ENCODE assay signal across 14 mouse cellular contexts in the genomic region with DNA sequence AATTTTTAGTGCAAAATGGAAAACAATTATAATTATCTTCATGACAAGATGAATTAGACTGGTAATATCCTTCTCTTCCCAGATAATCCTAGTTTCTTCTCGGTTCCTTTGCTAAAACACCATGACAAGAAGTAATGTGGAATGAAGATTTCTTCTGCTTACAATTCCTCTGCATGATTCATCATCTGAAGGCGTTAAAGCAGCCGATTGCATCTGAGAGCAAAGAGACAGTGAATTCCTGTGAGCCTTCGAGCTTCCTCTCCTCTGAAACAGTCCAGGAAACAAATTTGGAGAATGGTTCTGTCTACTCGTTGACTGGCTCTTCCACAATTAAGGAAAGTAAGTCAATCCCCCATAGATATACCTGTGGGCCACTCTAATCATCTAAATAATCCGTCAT.
"Had no signal": no experiment of that assay in that cellular context is flagged by ENCODE, and none has a peak within 500 bp of the region (broad histone marks: within the 10 kb centered on the region; RNA-seq: fewer than 3 reads in every experiment).

No protein-coding gene starts in this region.

- H3K36me3 ChIP-seq: midbrain, embryonic 10.5 days; midbrain, embryonic 12.5 days; neural tube, embryonic 12.5 days; stomach, embryonic 15.5 days had no signal

- H3K4me3 ChIP-seq: midbrain, embryonic 10.5 days; midbrain, embryonic 12.5 days; neural tube, embryonic 12.5 days; stomach, embryonic 15.5 days had no signal

- H3K4me2 ChIP-seq: lung, embryonic 14.5 days; midbrain, embryonic 12.5 days; neural tube, embryonic 12.5 days; stomach, embryonic 15.5 days had no signal

- H3K9ac ChIP-seq: lung, embryonic 14.5 days; midbrain, embryonic 12.5 days; neural tube, embryonic 12.5 days; stomach, embryonic 15.5 days had no signal

- H3K27me3 ChIP-seq: midbrain, embryonic 12.5 days; neural tube, embryonic 12.5 days; stomach, embryonic 15.5 days had no signal

- H3K27ac ChIP-seq: midbrain, embryonic 10.5 days; midbrain, embryonic 12.5 days; neural tube, embryonic 12.5 days; stomach, embryonic 15.5 days; stomach, postnatal 0 days had no signal

- H3K4me1 ChIP-seq: midbrain, embryonic 10.5 days; midbrain, embryonic 12.5 days; neural tube, embryonic 12.5 days; stomach, embryonic 15.5 days had no signal

- H3K9me3 ChIP-seq: midbrain, embryonic 10.5 days; midbrain, embryonic 12.5 days; neural tube, embryonic 12.5 days; stomach, embryonic 15.5 days had no signal

- DNase-seq: lung, adult 18-20 months; lung, embryonic 14.5 days; lung, postnatal 10 days; lung, postnatal 4 days; midbrain, embryonic 14.5 days; right cerebral cortex, postnatal 14 days; thymus, adult 18-20 months; thymus, postnatal 14 days; thymus, postnatal 36 days had no signal
